In genomic region chr15:81124282-81124681, GRCm38 (mm10) we compare ENCODE assay signal across 30 mouse cellular contexts.
A peak's percentile ranks its signal among the peaks of the same experiment; 100 is the strongest.
DNase-seq lines count a peak whose midpoint lies in the region; ATAC-seq and TF ChIP-seq lines count a peak whose summit lies in the region.
"Had no signal": no experiment of that assay in that cellular context is flagged by ENCODE, and none has a peak within 500 bp of the region (broad histone marks: within the 10 kb centered on the region; RNA-seq: fewer than 3 reads in every experiment).

No protein-coding gene starts in this region.

- TF ChIP-seq POLR2A in liver, adult 2 months (IDR thresholded peaks at IDR 0.05; ENCODE audit: extremely low read depth, insufficient read depth, low read length) = no peak

- TF ChIP-seq CTCF in liver, adult 2 months (IDR thresholded peaks at IDR 0.05; ENCODE audit: low read depth, low read length) = no peak

- H3K4me1 ChIP-seq in liver, adult 2 months (ENCODE audit: control insufficient read depth, insufficient read depth, low read length) = peaks cover 9% of the 10 kb centered on the region
- no peaks in the 10 kb centered on the region for H3K4me1 ChIP-seq in liver, embryonic 11.5 days (replicated peaks; ENCODE audit: control insufficient read depth, insufficient read depth, low read length)

- H3K4me3 ChIP-seq in liver, adult 2 months (ENCODE audit: insufficient read depth, low read depth, low read length) = no peak overlapping the region
- no peak overlapping the region for H3K4me3 ChIP-seq in liver, embryonic 11.5 days (ENCODE audit: low read depth, low read length)
- H3K4me3 ChIP-seq: embryonic facial prominence, embryonic 12.5 days; embryonic facial prominence, embryonic 15.5 days; erythroblast, embryonic 14.5 days; forebrain, embryonic 12.5 days; forebrain, embryonic 15.5 days; heart, embryonic 12.5 days; heart, embryonic 15.5 days had no signal

- no peaks in the 10 kb centered on the region for H3K36me3 ChIP-seq in liver, adult 2 months (ENCODE audit: control insufficient read depth, insufficient read depth, low read length)
- no peaks in the 10 kb centered on the region for H3K36me3 ChIP-seq in liver, embryonic 11.5 days (ENCODE audit: control insufficient read depth, insufficient read depth, low read length)
- H3K36me3 ChIP-seq: embryonic facial prominence, embryonic 12.5 days; embryonic facial prominence, embryonic 15.5 days; forebrain, embryonic 12.5 days; forebrain, embryonic 15.5 days; heart, embryonic 12.5 days; heart, embryonic 15.5 days had no signal

- no peak overlapping the region for H3K4me2 ChIP-seq in liver, embryonic 11.5 days
- H3K4me2 ChIP-seq: embryonic facial prominence, embryonic 12.5 days; embryonic facial prominence, embryonic 15.5 days; forebrain, embryonic 12.5 days; forebrain, embryonic 15.5 days; heart, embryonic 12.5 days; heart, embryonic 15.5 days; hindbrain, embryonic 14.5 days had no signal

- H3K9ac ChIP-seq in liver, adult 2 months (ENCODE audit: low read depth, low read length) = no peak overlapping the region
- no peak overlapping the region for H3K9ac ChIP-seq in liver, embryonic 11.5 days (ENCODE audit: low read depth, low read length)
- H3K9ac ChIP-seq: embryonic facial prominence, embryonic 12.5 days; embryonic facial prominence, embryonic 15.5 days; forebrain, embryonic 12.5 days; forebrain, embryonic 15.5 days; heart, embryonic 12.5 days; heart, embryonic 15.5 days; hindbrain, embryonic 14.5 days had no signal

- peak; percentile 58 for DNase-seq in liver, adult 2 months (ENCODE audit: extremely low read depth, low read depth, low spot score)
- no peak for DNase-seq in liver, embryonic 11.5 days (ENCODE audit: low spot score)
- peak; percentile 41 for DNase-seq in NIH3T3 (ENCODE audit: low read depth)
- no peak for DNase-seq in thymus, postnatal 0 days (ENCODE audit: low spot score)
- no peak for DNase-seq in adrenal gland, adult 18-20 months (ENCODE audit: low spot score in 2 of 2)
- no peak for DNase-seq in urinary bladder, adult 18-20 months (ENCODE audit: low spot score in 2 of 2)
- DNase-seq: adrenal gland, postnatal 10 days; adrenal gland, postnatal 36 days; cerebellum, adult 11 months; cerebellum, adult 2 months; cerebellum, adult 9-11 months; cerebellum, postnatal 25 days; gastrocnemius, postnatal 10 days; gastrocnemius, postnatal 36 days; heart, adult 18-20 months; heart, postnatal 10 days; heart, postnatal 4 days had no signal

- no peak for ATAC-seq in liver, embryonic 11.5 days (replicated peaks; ENCODE audit: low FRiP score)
- ATAC-seq in granulocyte monocyte progenitor cell, adult 5-6 weeks (replicated peaks; ENCODE audit: poor library complexity, severe bottlenecking) = peak; percentile 55
- ATAC-seq: activated CD4-positive, CD25-positive, alpha-beta regulatory T cell, adult 4 months; CD4-positive, CD25-positive, alpha-beta regulatory T cell, adult 4 months; forebrain, embryonic 15.5 days; hindbrain, postnatal 0 days; inflammation-experienced regulatory T-cells, adult 6 months had no signal

- WGBS in liver, adult 2 months = 91% methylated on average over 2 of the region's 2 CpGs
- WGBS in liver, embryonic 11.5 days = 91% methylated on average over 2 of the region's 2 CpGs

- peak overlapping the region; percentile 51 for H3K27ac ChIP-seq in liver, adult 2 months (replicated peaks; ENCODE audit: insufficient read depth, low read depth, low read length)
- H3K27ac ChIP-seq in liver, embryonic 11.5 days (ENCODE audit: low read depth, low read length) = no peak overlapping the region
- H3K27ac ChIP-seq: embryonic facial prominence, embryonic 12.5 days; embryonic facial prominence, embryonic 15.5 days; forebrain, embryonic 12.5 days; forebrain, embryonic 15.5 days; heart, embryonic 15.5 days; hindbrain, embryonic 14.5 days; hindbrain, postnatal 0 days had no signal

- no peaks in the 10 kb centered on the region for H3K9me3 ChIP-seq in liver, embryonic 11.5 days (ENCODE audit: control insufficient read depth, low read length)
- H3K9me3 ChIP-seq: embryonic facial prominence, embryonic 12.5 days; embryonic facial prominence, embryonic 15.5 days; forebrain, embryonic 12.5 days; forebrain, embryonic 15.5 days; heart, embryonic 12.5 days; heart, embryonic 15.5 days had no signal

- H3K79me2 ChIP-seq in liver, adult 2 months (ENCODE audit: control insufficient read depth, insufficient read depth, low read length) = peaks cover 3% of the 10 kb centered on the region; the same call in 1 of the 2 replicates

- no peaks in the 10 kb centered on the region for H3K27me3 ChIP-seq in liver, adult 2 months (ENCODE audit: control insufficient read depth, insufficient read depth, low read length)
- H3K27me3 ChIP-seq in liver, embryonic 11.5 days (replicated peaks; ENCODE audit: control insufficient read depth, insufficient read depth, low read length) = no peaks in the 10 kb centered on the region
- H3K27me3 ChIP-seq: embryonic facial prominence, embryonic 12.5 days; embryonic facial prominence, embryonic 15.5 days; forebrain, embryonic 12.5 days; forebrain, embryonic 15.5 days; heart, embryonic 12.5 days; heart, embryonic 15.5 days had no signal

Comparison
In these comparisons a context has a peak if more than half of its experiments do, and no peak if none do; other contexts are left out.
1. DNase-seq: peak in liver, adult 2 months (single experiment) and NIH3T3 (single experiment); none in liver, embryonic 11.5 days (single experiment), thymus, postnatal 0 days (single experiment), adrenal gland, adult 18-20 months (0 of 2) and urinary bladder, adult 18-20 months (0 of 2).